Mouse (Mus musculus) forebrain, embryonic 11.5 days (tissue): ENCODE measurements around the gene Sipa1l3. TPM values are rescaled to one million over a fixed set of nuclear protein-coding genes. Genes with fewer than 3 reads are reported as not detected.

Experiments used
- ATAC-seq: fragments of 200-750 bp; cut with Nextera tagmentation; replicated peaks from 2 replicates; pipeline ENCODE4 v1.8.0; 2017; ENCODE audit warnings: moderate TSS enrichment; ENCODE audit not compliant: low FRiP score
- DNase-seq: peaks from one replicate; pipeline ENCODE4 v3.0.0-alpha.2; 2017; ENCODE audit warnings: low spot score
- H3K27ac ChIP-seq: fragments of 300-500 bp; sonication (generic); 2 replicates; pipeline ENCODE4 v1.5.1; 2014; ENCODE audit warnings: low read depth, low read length
- H3K27me3 ChIP-seq: fragments of 300-500 bp; sonication (generic); 2 replicates; pipeline ENCODE4 v1.6.1; 2014; ENCODE audit warnings: mild to moderate bottlenecking, low read length, mixed read lengths; ENCODE audit not compliant: control insufficient read depth, insufficient read depth
- H3K36me3 ChIP-seq: fragments of 300-500 bp; sonication (generic); 2 replicates; pipeline ENCODE4 v1.6.1; 2014; ENCODE audit warnings: mild to moderate bottlenecking, low read length, moderate library complexity, mixed read lengths; ENCODE audit not compliant: control insufficient read depth, insufficient read depth
- H3K4me1 ChIP-seq: fragments of 300-500 bp; sonication (generic); replicated peaks from 2 replicates; pipeline ENCODE4 v1.6.1; 2014; ENCODE audit warnings: low read length, mixed read lengths; ENCODE audit not compliant: control insufficient read depth, insufficient read depth
- H3K4me2 ChIP-seq: fragments of 300-500 bp; sonication (generic); 2 replicates; pipeline ENCODE4 v1.6.1; 2014; ENCODE audit warnings: low read depth, mild to moderate bottlenecking, low read length, moderate library complexity, mixed read lengths; ENCODE audit not compliant: severe bottlenecking
- H3K4me3 ChIP-seq: fragments of 300-500 bp; sonication (generic); 2 replicates; pipeline ENCODE4 v1.5.1; 2014; ENCODE audit warnings: low read depth, low read length
- H3K9ac ChIP-seq: fragments of 300-500 bp; sonication (generic); 2 replicates; pipeline ENCODE4 v1.6.1; 2014; ENCODE audit warnings: low read length
- H3K9me3 ChIP-seq: fragments of 300-500 bp; sonication (generic); 2 replicates; pipeline ENCODE4 v1.6.1; 2016; ENCODE audit warnings: low read length, mixed read lengths; ENCODE audit not compliant: control insufficient read depth
- WGBS: fragments of 180-500 bp; shearing (Covaris S2); extraction: QIAGEN DNeasy Blood & Tissue Kit; methylation state at CpG from one replicate; pipeline ENCODE4 v1.1.7; 2014; 5-methylcytosine and 5-hydroxymethylcytosine counted together
- polyA plus RNA-seq: library from polyadenylated mRNA; unstranded; fragments of >200 nt; fragmentation: Nextera tagmentation; extraction: Ambion mirVana; gene quantifications from 2 replicates; pipeline ENCODE4 v1.2.1, GENCODE M21; 2014

Gene Sipa1l3
- polyA plus RNA-seq, 1 experiment from 2014 or later = 15.9 TPM

DNA sequence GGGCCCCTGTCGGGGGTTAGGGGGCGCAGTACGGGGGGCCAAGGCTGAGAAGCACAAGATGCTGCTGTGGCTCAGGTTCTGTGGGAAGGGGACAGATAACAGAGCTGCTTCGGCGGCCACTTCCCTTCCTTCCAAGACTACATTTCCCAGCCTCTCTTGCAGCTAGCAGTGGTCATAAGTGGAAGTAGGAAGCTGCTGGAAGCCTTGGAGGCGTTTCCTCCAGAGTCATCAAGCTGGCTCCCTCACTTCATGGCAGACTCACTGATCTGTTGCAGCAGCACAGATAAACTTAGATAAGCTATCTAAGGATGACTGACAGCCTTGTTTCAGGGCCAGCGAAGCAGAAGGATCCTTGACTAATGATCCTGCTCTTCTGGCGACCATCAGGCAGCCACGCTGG lies 76.6 kb downstream of the Sipa1l3 start:
- DNase-seq = no peak
- peaks cover 6% of the 10 kb centered on the region; the same call in 1 of the 2 replicates for H3K4me1 ChIP-seq
- no peak for ATAC-seq
- no peak overlapping the region for H3K27ac ChIP-seq
- no peak overlapping the region for H3K4me3 ChIP-seq
- WGBS = 50% methylated on average over 9 of the region's 9 CpGs
- H3K27me3 ChIP-seq = no peaks in the 10 kb centered on the region
- no peak overlapping the region for H3K9ac ChIP-seq
- H3K9me3 ChIP-seq = no peaks in the 10 kb centered on the region
- H3K36me3 ChIP-seq = no peaks in the 10 kb centered on the region
- H3K4me2 ChIP-seq = 0 out of 2 replicates have a peak overlapping the region, but pooled peaks have one; percentile 9

DNA sequence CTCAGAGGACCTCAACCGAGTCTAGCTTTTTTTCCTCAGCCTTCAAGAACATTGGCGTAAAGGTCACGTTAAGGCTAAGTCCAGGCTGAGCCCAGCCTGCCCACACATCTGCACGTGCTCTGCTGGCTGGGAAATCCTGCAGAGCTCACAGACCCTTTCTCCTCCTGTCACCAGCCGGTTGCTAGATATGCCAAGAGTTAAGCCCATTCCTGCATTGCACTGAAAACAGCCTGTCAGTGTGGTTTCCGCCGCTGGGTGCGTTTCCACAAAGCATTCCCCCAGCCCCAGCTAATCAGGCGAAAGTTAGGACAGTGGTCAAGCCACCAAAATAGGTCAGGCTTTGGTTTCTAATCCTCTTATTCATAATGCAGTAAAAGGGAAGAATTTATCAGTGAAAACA lies 77.3 kb downstream of the Sipa1l3 start:
- Histone ChIP-seq H3K9ac (no peak overlapping the region), H3K4me3 (no peak overlapping the region), H3K36me3 (no peaks in the 10 kb centered on the region), H3K4me1 (peaks cover 6% of the 10 kb centered on the region; the same call in 1 of the 2 replicates), H3K27ac (no peak overlapping the region), H3K27me3 (no peaks in the 10 kb centered on the region), H3K4me2 (no peak overlapping the region), H3K9me3 (no peaks in the 10 kb centered on the region)
- no peak for ATAC-seq
- 25% methylated on average over 9 of the region's 9 CpGs for WGBS
- DNase-seq = no peak

DNA sequence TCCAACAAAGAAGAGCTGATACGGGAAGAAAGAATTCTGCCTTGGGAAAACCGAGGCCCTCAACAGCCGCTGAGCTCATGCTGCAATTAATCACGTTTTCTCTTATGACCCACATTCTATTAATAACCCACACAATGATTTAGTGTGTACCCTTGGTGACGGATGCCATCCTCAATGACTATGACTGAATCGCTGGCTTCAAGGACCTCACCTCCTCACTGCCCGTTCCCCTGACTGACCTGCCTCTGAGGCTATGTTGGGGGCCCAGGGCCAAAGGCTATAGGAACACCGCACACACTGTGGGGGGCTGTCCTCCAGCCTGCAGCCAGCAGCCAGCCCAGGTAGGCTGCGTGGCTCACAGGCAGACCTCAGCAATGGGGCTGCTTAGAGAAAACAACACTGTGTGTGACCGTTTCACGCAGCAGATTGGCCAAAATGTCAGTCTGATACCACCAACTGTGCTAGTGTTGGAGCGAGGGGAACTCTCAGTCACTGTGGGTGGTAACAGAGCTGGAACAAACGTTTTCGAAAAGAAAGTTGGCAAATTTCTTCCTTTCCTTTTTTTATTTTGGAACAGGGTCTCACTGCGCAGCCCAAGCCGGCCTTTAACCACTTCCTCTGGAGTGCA lies 79.7 kb downstream of the Sipa1l3 start:
- WGBS = 80% methylated on average over 16 of the region's 16 CpGs
- H3K9ac ChIP-seq = no peak overlapping the region
- ATAC-seq (no peak), DNase-seq (no peak)
- H3K4me3 ChIP-seq = no peak overlapping the region
- H3K4me1 ChIP-seq = peaks cover 6% of the 10 kb centered on the region; the same call in 1 of the 2 replicates
- H3K4me2 ChIP-seq = no peak overlapping the region
- H3K9me3 ChIP-seq = no peaks in the 10 kb centered on the region
- H3K27me3 ChIP-seq = no peaks in the 10 kb centered on the region
- H3K36me3 ChIP-seq = no peaks in the 10 kb centered on the region
- no peak overlapping the region for H3K27ac ChIP-seq

DNA sequence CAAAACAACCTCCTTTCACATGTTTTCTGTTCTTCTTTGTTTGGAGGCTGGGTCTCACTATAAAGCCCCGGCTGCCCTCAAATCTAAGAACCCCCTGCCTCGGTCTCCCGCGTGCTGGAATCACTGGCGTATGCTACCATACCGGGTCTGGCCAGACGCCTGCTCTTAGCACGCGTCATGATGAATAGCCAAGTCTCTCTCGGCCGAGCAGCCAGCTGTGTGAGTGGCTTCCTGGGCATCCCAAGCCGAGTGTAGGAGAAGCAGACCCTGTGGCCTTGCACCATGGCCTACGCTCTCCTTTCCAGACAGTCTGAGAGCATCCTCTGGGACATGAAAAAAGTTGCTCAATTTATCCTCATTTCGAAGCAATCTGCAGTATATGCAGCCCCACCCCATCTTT lies 80.2 kb downstream of the Sipa1l3 start:
- Histone ChIP-seq H3K27ac (no peak overlapping the region), H3K9me3 (no peaks in the 10 kb centered on the region), H3K4me3 (no peak overlapping the region), H3K27me3 (no peaks in the 10 kb centered on the region), H3K4me2 (no peak overlapping the region), H3K4me1 (peaks cover 6% of the 10 kb centered on the region; the same call in 1 of the 2 replicates), H3K36me3 (no peaks in the 10 kb centered on the region), H3K9ac (no peak overlapping the region)
- ATAC-seq (no peak), DNase-seq (no peak)
- WGBS = 92% methylated on average over 14 of the region's 14 CpGs

DNA sequence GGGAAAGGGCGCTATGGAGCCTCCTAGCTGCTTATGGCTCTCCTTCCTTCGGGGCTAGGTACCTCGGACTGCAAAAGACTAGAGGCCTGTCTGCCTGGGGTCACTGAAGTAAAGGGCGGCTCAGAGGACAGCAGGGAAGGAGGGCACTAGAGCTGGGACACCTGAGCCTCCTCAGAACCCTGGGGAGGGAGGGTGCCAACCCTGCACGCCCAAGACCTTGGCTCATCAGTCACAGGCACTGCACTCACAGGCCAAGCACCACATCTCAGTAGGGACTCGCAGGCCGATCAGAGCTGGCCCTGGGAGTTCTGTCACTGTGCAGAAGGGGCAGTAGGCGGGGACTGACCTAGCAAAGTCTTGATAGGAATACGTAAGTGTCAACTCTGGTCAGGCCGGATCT lies 81.4 kb downstream of the Sipa1l3 start:
- Histone ChIP-seq H3K4me2 (no peak overlapping the region), H3K27me3 (no peaks in the 10 kb centered on the region), H3K9me3 (no peaks in the 10 kb centered on the region), H3K36me3 (no peaks in the 10 kb centered on the region), H3K27ac (no peak overlapping the region), H3K4me3 (no peak overlapping the region), H3K4me1 (peaks cover 15% of the 10 kb centered on the region; the same call in 1 of the 2 replicates), H3K9ac (no peak overlapping the region)
- WGBS = 80% methylated on average over 10 of the region's 10 CpGs
- ATAC-seq = no peak
- no peak for DNase-seq

DNA sequence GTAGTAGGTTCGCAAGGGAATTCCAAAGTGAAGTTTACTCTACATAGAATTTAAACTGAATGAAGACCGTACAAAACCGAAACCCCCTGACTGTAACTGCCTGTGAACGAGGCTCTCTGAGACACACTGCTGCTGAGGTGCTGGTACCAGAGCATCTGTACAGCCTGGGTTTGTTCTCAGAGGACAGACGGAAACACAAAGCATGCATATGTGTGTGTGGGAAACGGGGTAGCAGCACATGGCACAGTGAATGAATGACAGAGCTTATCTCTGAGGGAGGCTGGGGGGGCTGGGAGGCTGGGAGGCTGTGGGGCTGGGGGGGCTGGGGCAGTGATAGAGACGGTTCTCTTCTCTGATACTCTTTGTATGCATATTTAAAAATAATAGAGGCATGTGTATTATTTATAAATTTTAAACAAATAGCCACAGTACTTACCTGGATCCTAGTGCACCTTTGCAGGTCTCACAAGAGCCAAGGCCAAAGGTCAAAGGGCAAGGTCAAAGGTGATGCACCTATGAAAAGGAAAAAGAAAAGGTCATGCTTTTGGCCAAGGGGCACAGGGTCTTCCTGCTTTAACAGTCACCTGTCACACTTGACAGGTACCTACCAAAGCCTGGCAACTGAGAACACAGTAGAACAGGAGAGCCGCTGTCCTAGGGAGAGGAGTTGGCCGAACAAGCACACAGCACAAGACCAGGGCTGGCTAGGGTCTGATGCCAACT lies 84.0 kb downstream of the Sipa1l3 start:
- Histone ChIP-seq H3K9me3 (no peaks in the 10 kb centered on the region), H3K27ac (no peak overlapping the region), H3K4me1 (peaks cover 23% of the 10 kb centered on the region), H3K27me3 (no peaks in the 10 kb centered on the region), H3K4me2 (no peak overlapping the region), H3K36me3 (no peaks in the 10 kb centered on the region), H3K4me3 (no peak overlapping the region), H3K9ac (no peak overlapping the region)
- WGBS = 81% methylated on average over 9 of the region's 9 CpGs
- no peak for ATAC-seq
- no peak for DNase-seq

DNA sequence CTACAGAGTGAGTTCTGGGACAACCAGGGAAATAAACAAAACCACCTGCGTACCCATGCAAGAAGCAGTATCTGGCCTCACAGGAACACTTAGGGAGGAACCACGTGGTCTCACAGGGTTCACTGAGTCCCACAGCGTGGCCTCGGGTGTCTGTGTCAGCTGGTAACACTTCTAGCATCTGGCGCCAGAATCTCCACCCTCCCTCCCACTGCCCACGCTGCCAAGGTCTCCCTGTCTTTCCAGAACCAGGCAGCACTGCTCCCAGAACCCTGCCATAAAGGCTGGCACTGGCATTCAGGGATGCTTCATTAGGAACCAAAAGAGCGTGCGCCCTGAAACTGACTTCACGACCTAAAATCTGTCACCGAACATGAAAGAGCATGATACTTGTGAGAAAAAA lies 84.7 kb downstream of the Sipa1l3 start:
- DNase-seq (no peak), ATAC-seq (no peak)
- Histone ChIP-seq H3K4me3 (no peak overlapping the region), H3K4me1 (peaks cover 22% of the 10 kb centered on the region), H3K27me3 (no peaks in the 10 kb centered on the region), H3K27ac (no peak overlapping the region), H3K9ac (no peak overlapping the region), H3K4me2 (no peak overlapping the region), H3K9me3 (no peaks in the 10 kb centered on the region), H3K36me3 (no peaks in the 10 kb centered on the region)
- 86% methylated on average over 10 of the region's 10 CpGs for WGBS

DNA sequence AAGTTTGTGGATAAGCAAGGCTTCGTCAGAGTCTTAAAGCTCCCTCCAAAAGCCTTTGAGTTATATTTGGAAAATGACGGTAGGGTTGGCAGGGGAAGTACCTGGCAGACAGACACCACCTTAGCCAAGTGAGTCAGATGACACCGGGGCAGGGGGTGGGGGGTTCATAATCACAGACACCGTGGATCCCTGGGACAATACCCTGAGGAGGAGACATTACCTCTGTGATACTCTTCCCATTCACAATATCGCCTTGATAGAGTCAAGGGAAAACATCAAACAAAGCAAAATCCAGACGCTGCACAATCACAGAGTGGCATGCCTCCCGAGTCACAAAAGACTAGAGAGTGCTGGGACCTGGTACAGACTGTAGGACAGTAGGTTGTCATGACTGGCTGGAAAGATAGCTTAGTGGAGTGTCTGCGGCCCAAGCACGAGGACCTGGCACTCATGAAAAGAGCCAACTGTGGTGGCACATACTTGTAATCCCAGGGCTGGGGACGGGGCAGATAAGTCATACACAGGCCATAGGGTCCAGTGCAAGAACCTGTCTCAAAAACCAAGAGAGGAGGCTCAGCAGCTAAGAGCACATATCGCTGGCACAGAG lies 85.4 kb downstream of the Sipa1l3 start:
- Histone ChIP-seq H3K4me3 (no peak overlapping the region), H3K27ac (0 out of 2 replicates have a peak overlapping the region, but pooled peaks have one; percentile 25), H3K4me2 (0 out of 2 replicates have a peak overlapping the region, but pooled peaks have one; percentile 5), H3K36me3 (no peaks in the 10 kb centered on the region), H3K4me1 (peaks cover 20% of the 10 kb centered on the region), H3K27me3 (no peaks in the 10 kb centered on the region), H3K9ac (peak overlapping the region; percentile 10; the same call in 1 of the 2 replicates), H3K9me3 (no peaks in the 10 kb centered on the region)
- ATAC-seq (no peak), DNase-seq (no peak)
- whole genome bisulfite sequencing = 55% methylated on average over 11 of the region's 11 CpGs
